Mouse (Mus musculus): Measurements from ENCODE around the gene Efcab2. TPM values are rescaled to one million over a fixed set of nuclear protein-coding genes. Genes with fewer than 3 reads are reported as not detected.

Gene Efcab2
- polyA plus RNA-seq, 1 experiment from 2014 or later = 2.0 TPM

GRCm38 (mm10) chr1:178433619-178434018, 27.7 kb downstream of the Efcab2 start:
- H3K27me3 ChIP-seq (ENCODE audit: insufficient read depth, low read length) = no peaks in the 10 kb centered on the region
- 71% methylated on average over 1 of the region's 1 CpGs for WGBS (ENCODE audit: insufficient replicate concordance)
- H3K27ac ChIP-seq (ENCODE audit: low read depth) = no peak overlapping the region
- no peaks in the 10 kb centered on the region for H3K4me1 ChIP-seq (ENCODE audit: insufficient read depth)
- no peak overlapping the region for H3K9ac ChIP-seq (replicated peaks)
- H3K36me3 ChIP-seq (replicated peaks; ENCODE audit: insufficient read depth, low read length) = no peaks in the 10 kb centered on the region
- ATAC-seq (no peak), DNase-seq (no peak)
- H3K4me2 ChIP-seq (ENCODE audit: low read depth, low read length) = no peak overlapping the region
- no peak overlapping the region for H3K4me3 ChIP-seq (ENCODE audit: low read depth, low read length)
- TF ChIP-seq CTCF (IDR thresholded peaks at IDR 0.05; ENCODE audit: low read depth) (no peak), EP300 (IDR thresholded peaks at IDR 0.05; ENCODE audit: low read depth) (no peak)
- no peaks in the 10 kb centered on the region for H3K9me3 ChIP-seq (ENCODE audit: low read length)

- H3K9ac ChIP-seq (replicated peaks) = no peak overlapping the region
- no peaks in the 10 kb centered on the region for H3K9me3 ChIP-seq (ENCODE audit: low read length)
- H3K27ac ChIP-seq (ENCODE audit: low read depth) = no peak overlapping the region
- peaks cover 7% of the 10 kb centered on the region; the same call in 1 of the 2 replicates for H3K4me1 ChIP-seq (ENCODE audit: insufficient read depth)
- DNase-seq (no peak), ATAC-seq (no peak)
- H3K4me2 ChIP-seq (ENCODE audit: low read depth, low read length) = no peak overlapping the region
- H3K4me3 ChIP-seq (ENCODE audit: low read depth, low read length) = no peak overlapping the region
- 32% methylated on average over 3 of the region's 3 CpGs for WGBS (ENCODE audit: insufficient replicate concordance)
- no peaks in the 10 kb centered on the region for H3K36me3 ChIP-seq (replicated peaks; ENCODE audit: insufficient read depth, low read length)
- no peak for TF ChIP-seq CTCF (IDR thresholded peaks at IDR 0.05; ENCODE audit: low read depth)
- no peak for TF ChIP-seq EP300 (IDR thresholded peaks at IDR 0.05; ENCODE audit: low read depth)
- no peaks in the 10 kb centered on the region for H3K27me3 ChIP-seq (ENCODE audit: insufficient read depth, low read length)
Measured at GRCm38 (mm10) chr1:178444407-178444806, 38.5 kb downstream of the Efcab2 start.

GRCm38 (mm10) chr1:178447036-178447435, 41.2 kb downstream of the Efcab2 start:
- 57% methylated on average over 1 of the region's 1 CpGs for WGBS (ENCODE audit: insufficient replicate concordance)
- ATAC-seq = no peak

GRCm38 (mm10) chr1:178448271-178448744, 42.4 kb downstream of the Efcab2 start:
- peak; percentile 16 for DNase-seq
- H3K4me2 ChIP-seq (ENCODE audit: low read depth, low read length) = peak overlapping the region; percentile 51
- H3K4me1 ChIP-seq (ENCODE audit: insufficient read depth) = peaks cover 7% of the 10 kb centered on the region; the same call in 1 of the 2 replicates
- H3K9me3 ChIP-seq (ENCODE audit: low read length) = no peaks in the 10 kb centered on the region
- no peaks in the 10 kb centered on the region for H3K36me3 ChIP-seq (replicated peaks; ENCODE audit: insufficient read depth, low read length)
- H3K4me3 ChIP-seq (ENCODE audit: low read depth, low read length) = no peak overlapping the region
- no peak for TF ChIP-seq CTCF (IDR thresholded peaks at IDR 0.05; ENCODE audit: low read depth)
- TF ChIP-seq EP300 (IDR thresholded peaks at IDR 0.05; ENCODE audit: low read depth) = peak; percentile 25; the same call in 1 of the 2 replicates
- peak; percentile 80 for ATAC-seq
- WGBS (ENCODE audit: insufficient replicate concordance) = 34% methylated on average over 6 of the region's 6 CpGs
- no peak overlapping the region for H3K9ac ChIP-seq (replicated peaks)
- H3K27me3 ChIP-seq (ENCODE audit: insufficient read depth, low read length) = no peaks in the 10 kb centered on the region
- H3K27ac ChIP-seq (ENCODE audit: low read depth) = peak overlapping the region; percentile 66

More at GRCm38 (mm10) chr1:178447036-178447435, 41.2 kb downstream of the Efcab2 start:
- no peak for DNase-seq
- no peak overlapping the region for H3K9ac ChIP-seq (replicated peaks)
- TF ChIP-seq EP300 (IDR thresholded peaks at IDR 0.05; ENCODE audit: low read depth) (peak; percentile 80), CTCF (IDR thresholded peaks at IDR 0.05; ENCODE audit: low read depth) (no peak)
- H3K4me3 ChIP-seq (ENCODE audit: low read depth, low read length) = no peak overlapping the region
- no peaks in the 10 kb centered on the region for H3K9me3 ChIP-seq (ENCODE audit: low read length)
- H3K27ac ChIP-seq (ENCODE audit: low read depth) = no peak overlapping the region
- H3K27me3 ChIP-seq (ENCODE audit: insufficient read depth, low read length) = no peaks in the 10 kb centered on the region
- H3K4me2 ChIP-seq (ENCODE audit: low read depth, low read length) = no peak overlapping the region
- H3K36me3 ChIP-seq (replicated peaks; ENCODE audit: insufficient read depth, low read length) = no peaks in the 10 kb centered on the region
- H3K4me1 ChIP-seq (ENCODE audit: insufficient read depth) = peaks cover 7% of the 10 kb centered on the region; the same call in 1 of the 2 replicates

- H3K4me1 ChIP-seq (ENCODE audit: insufficient read depth) = peaks cover 7% of the 10 kb centered on the region; the same call in 1 of the 2 replicates
- DNase-seq (peak; percentile 88), ATAC-seq (peak; percentile 87)
- no peak overlapping the region for H3K9ac ChIP-seq (replicated peaks)
- WGBS (ENCODE audit: insufficient replicate concordance) = 17% methylated on average over 3 of the region's 3 CpGs
- H3K4me3 ChIP-seq (ENCODE audit: low read depth, low read length) = no peak overlapping the region
- TF ChIP-seq EP300 (IDR thresholded peaks at IDR 0.05; ENCODE audit: low read depth) (no peak), CTCF (IDR thresholded peaks at IDR 0.05; ENCODE audit: low read depth) (peak; percentile 97)
- H3K27me3 ChIP-seq (ENCODE audit: insufficient read depth, low read length) = no peaks in the 10 kb centered on the region
- H3K36me3 ChIP-seq (replicated peaks; ENCODE audit: insufficient read depth, low read length) = no peaks in the 10 kb centered on the region
- H3K4me2 ChIP-seq (ENCODE audit: low read depth, low read length) = no peak overlapping the region
- no peaks in the 10 kb centered on the region for H3K9me3 ChIP-seq (ENCODE audit: low read length)
- H3K27ac ChIP-seq (ENCODE audit: low read depth) = no peak overlapping the region; the same call in 1 of the 2 replicates
Measured at GRCm38 (mm10) chr1:178449172-178449571, 43.3 kb downstream of the Efcab2 start.

GRCm38 (mm10) chr1:178449933-178450332, 44.0 kb downstream of the Efcab2 start:
- Histone ChIP-seq H3K9me3 (ENCODE audit: low read length) (no peaks in the 10 kb centered on the region), H3K27me3 (ENCODE audit: insufficient read depth, low read length) (no peaks in the 10 kb centered on the region), H3K36me3 (replicated peaks; ENCODE audit: insufficient read depth, low read length) (no peaks in the 10 kb centered on the region), H3K4me2 (ENCODE audit: low read depth, low read length) (no peak overlapping the region), H3K4me1 (ENCODE audit: insufficient read depth) (peaks cover 7% of the 10 kb centered on the region; the same call in 1 of the 2 replicates), H3K4me3 (ENCODE audit: low read depth, low read length) (no peak overlapping the region), H3K27ac (ENCODE audit: low read depth) (no peak overlapping the region), H3K9ac (replicated peaks) (no peak overlapping the region)
- no peak for TF ChIP-seq CTCF (IDR thresholded peaks at IDR 0.05; ENCODE audit: low read depth)
- no peak for TF ChIP-seq EP300 (IDR thresholded peaks at IDR 0.05; ENCODE audit: low read depth)
- DNase-seq (no peak), ATAC-seq (no peak)
- 83% methylated on average over 2 of the region's 2 CpGs for WGBS (ENCODE audit: insufficient replicate concordance)

Measured in liver, postnatal 0 days (tissue).